Mouse (Mus musculus): ENCODE measurements at regions not wholly inside any gene's neighbourhood (a gene's known extent, or its start where the extent isn't known, plus 50 kb on each side); places are given as distances from the start of the nearest gene placed in this dataset.

DNA sequence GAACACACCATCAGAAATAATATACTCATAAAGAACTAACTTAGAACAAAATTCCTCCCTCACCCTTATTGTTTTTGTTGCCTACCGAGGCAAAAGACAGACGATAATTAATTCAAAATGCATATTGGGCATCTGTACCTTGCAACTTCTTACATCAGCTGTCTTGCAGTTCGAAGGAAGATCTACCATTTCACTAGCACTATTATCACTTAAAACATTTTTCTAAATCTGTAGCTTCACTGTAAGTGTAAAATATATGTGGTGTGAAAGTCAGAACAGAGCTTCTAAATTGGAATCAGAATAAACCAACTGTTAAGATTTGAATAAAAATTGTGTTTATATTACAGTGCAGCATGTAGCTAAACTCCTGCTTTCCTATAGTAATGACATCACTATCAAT lies 562.4 kb upstream of the Atp10a start:
- DNase-seq (ENCODE audit: low spot score in 2 of 2): no peak

DNA sequence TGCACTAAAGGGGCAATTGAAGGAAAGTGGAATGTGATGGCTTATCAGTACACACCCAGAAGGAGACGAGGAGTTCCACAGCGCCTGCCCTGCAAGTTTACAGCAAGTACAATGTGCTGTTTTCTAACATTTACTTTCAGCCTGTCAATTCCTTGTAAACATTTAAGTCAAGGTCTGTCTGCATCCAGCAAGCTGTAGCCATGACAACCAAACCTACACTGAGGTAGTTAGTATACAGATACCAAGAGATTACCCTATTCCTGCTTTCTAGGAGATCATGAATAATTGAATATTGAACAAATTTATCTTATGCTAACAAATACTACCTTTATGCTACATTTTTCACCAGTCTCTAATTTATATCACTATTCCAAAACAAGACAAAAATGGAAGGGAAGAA lies 569.0 kb upstream of the Gabra5 start:
- DNase-seq (ENCODE audit: low spot score in 2 of 2): no peak

DNA sequence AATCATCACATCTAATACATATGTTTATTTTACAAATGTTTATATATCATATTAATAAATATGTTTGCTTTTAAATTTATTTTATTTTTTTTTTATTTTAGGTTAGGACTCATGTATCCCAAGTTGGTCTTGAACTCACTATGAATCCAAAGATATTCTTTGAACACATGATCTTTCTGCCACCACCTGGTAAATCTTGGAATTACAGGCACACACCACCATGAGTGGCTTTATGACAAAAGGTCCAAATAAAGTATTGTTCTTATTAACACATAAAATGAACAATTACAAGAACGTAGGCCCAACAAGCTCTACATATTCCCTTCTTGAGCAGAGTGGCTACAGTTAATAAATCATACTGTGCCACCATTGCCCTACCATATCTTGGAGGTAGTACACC lies 523.1 kb upstream of the Gabra5 start:
- DNase-seq (ENCODE audit: low spot score in 2 of 2): no peak

DNA sequence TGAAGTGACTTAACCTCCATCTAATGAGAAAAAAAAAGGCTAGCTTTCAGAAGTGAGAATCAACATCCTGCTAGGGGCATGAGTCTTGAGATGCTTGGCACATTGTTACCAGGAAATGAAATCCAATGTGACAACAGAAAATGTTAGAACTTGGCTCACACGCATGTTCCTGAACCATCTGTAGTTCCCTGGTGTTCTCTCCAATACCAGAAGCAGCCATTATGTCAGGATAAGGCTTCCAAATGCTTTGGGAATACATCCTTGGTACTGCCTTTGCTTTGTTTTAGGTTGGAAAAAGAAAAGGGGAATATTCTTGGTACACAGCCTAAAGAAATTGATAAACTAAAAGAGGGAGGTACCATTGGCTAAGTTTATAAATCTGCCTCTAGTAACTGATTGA lies 522.3 kb upstream of the Gabra5 start:
- DNase-seq (ENCODE audit: low spot score in 2 of 2): peak in 1 of 2 experiments; percentile 3

DNA sequence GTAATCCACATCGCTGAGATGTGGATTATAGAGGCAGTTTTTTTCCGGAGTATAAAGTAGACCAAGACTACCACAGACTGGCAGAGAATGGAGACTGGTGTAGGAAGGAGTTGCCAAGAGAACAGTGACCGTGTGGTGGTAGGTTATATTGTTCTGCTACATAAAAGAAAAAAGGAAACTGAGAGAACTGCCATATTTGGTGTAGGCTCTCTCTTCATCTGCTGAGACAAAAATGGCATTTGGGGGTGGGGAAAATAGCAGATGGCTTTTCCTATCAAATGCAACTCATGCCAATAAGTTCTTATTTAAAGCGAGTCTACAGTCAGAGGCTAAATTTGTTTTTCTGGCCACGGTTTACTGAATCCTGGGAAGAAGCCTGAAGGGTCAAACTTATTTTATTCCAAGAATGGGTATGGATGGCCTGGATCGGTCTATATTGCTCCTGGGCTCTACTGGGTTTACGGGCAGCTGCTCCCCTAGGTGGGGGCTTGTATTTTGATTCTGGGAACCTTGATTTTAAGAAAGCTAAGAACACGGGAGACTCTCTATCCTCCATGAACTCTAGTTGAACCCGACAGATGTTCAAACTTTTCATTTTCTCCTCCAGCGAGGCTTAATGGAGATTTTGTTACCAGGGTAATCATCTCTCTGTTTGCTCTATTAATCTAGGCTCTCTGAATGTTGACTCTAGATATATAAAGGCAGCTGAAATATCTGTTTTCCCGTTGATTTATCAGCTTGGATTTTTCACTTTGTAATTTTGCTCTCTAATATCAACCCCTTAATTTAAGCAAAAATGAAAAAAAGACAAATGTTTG lies 482.8 kb upstream of the Gabra5 start:
- peak; percentile 6 to 37 for DNase-seq (ENCODE audit: low spot score in 2 of 2)

DNA sequence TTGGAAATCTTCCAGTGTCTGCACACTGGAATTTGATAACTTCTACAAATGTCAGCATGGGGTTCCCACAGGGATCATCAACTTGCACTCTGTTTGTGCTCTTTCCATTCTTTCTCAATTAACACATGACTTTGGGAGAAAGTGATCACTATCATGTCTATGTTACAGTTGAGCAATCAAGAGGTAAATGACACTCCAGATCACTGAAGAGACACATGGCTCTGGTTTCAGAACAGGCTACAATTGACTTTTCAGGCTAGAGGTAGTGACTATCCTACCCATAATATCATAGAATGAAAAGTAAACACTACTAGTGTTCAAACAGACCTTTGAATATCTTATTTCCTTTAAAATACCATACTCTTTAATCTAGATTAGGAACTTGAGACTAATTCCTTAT lies 473.3 kb upstream of the Gabra5 start:
- DNase-seq (ENCODE audit: low spot score in 2 of 2): no peak

DNA sequence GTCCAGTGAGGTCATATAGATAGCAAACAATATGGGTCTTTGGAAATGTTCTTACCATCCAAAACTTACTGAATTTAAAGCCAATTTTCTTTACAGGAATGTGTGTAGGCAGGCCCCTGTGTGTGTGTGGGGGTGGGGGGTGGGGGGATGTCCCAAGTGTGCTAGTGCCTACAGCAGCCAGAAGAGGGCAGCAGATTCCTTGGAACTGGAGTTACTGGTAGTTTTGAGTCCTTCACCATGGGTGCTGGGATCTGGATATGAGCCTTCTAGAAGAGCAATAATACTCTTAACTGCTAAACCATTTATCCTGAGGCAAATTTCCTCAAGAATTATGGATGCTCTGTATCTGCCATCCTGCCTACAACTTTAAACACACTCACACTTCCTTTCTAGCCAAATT lies 456.4 kb upstream of the Gabra5 start:
- no peak for DNase-seq (ENCODE audit: low spot score in 2 of 2)

DNA sequence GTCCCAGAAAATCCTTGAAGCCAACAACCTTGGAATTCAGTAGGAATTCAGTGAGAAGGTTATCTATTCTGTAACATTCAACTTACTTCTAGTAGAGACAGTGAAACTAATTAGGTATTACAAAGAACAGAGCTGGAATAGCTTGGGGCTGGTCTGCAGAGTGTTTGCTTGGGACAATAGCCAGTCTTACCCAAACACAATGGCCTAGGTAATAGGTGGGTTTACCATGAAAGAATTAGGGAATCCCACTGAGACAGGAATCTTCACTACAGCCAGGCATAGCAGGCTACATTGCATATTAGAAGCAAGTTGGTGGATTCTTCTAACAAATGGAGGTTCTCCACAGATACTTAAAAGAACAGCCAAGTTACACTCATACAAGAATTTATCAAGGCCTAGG lies 449.0 kb upstream of the Gabra5 start:
- DNase-seq (ENCODE audit: low spot score in 2 of 2): no peak

All from left cerebral cortex, adult 18-20 months (tissue).